Mouse (Mus musculus) spleen, postnatal 14 days (tissue): ENCODE results near the gene Gapvd1.

ENCODE experiments used
- DNase-seq, 2 experiments: peaks; one replicate each; pipeline ENCODE4 v3.0.0; 2021 to 2022; ENCODE audit warnings: low spot score in 2 of 2

Gene Gapvd1

DNA sequence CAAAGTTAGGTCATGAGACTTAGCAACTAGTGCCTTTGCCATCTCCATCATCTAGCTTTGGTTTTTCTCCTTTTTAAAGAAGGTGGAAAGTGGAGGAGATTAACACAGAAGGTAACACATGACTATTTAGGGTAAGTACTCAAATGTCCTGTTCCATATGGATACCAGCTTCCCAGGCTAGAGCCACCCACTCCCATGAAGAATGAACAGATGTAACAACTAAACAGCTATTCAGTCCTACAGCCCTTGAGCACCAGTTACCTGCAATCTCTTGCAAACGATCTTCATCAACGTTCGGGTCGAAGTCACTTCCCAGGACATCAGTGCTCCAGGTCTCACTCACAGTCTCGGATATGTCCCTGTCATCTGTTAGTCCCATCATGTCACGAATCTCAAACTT lies 43.1 kb downstream of the Gapvd1 start:
- DNase-seq, result no peak

GRCm38 (mm10) chr2:34708675-34709074 lies 46.4 kb downstream of the Gapvd1 start:
- DNase-seq, result no peak

GRCm38 (mm10) chr2:34696592-34696991 lies 58.4 kb downstream of the Gapvd1 start:
- no peak for DNase-seq

GRCm38 (mm10) chr2:34692861-34693260 lies 62.2 kb downstream of the Gapvd1 start:
- DNase-seq, result no peak

GRCm38 (mm10) chr2:34684076-34684870 lies 70.8 kb downstream of the Gapvd1 start:
- no peak for DNase-seq

- no peak for DNase-seq
These were observed 77.1 kb downstream of the Gapvd1 start for GRCm38 (mm10) chr2:34677976-34678375.

DNA sequence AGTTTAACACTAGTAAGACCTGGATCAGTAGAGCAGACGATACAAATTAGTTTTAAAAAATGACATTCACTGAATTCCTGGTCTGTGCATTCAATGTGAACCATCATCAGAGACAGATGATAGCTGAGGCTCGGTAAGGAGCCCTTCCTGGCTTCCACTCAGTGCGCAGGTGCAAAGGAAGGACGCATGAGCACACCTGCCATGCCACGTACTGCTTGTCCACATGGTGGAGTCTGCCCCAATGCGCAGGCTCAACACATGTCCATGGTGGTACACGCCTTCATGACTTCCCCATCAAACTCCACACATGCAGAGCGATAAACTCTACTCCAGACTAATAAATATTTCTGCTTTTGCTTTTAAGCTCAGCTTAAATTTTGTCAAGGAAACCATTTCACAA lies 78.0 kb downstream of the Gapvd1 start:
- DNase-seq, result no peak

GRCm38 (mm10) chr2:34673846-34674245 lies 81.2 kb downstream of the Gapvd1 start:
- DNase-seq, result no peak

- DNase-seq, result peak in 1 of 2 experiments; percentile 13
These were observed 83.5 kb downstream of the Gapvd1 start for GRCm38 (mm10) chr2:34671385-34672026.

GRCm38 (mm10) chr2:34670470-34670869 lies 84.6 kb downstream of the Gapvd1 start:
- no peak for DNase-seq

GRCm38 (mm10) chr2:34669203-34669746 lies 85.8 kb downstream of the Gapvd1 start:
- no peak for DNase-seq

GRCm38 (mm10) chr2:34668440-34669191 lies 86.4 kb downstream of the Gapvd1 start:
- no peak for DNase-seq

DNA sequence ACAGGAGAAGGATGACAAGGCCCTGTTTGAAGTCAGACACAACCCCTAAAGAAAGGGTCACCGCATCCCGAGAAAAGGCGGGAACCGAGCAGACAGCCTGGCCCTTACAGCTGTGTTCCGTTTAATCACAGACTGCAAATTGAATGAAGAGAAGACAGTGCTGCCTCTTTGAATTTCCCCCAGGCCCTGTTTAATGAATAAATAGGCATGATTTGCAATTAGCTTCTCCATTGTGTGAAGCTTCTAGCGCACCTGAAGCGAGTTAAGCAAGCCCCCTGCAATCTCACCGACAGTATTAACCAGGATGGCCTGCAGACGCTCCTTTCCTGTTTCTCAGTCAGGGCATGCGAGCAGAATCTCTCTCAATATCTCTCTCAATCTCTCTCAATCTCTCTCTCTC lies 87.2 kb downstream of the Gapvd1 start:
- no peak for DNase-seq

- DNase-seq, result no peak
These were observed 107.6 kb downstream of the Gapvd1 start for GRCm38 (mm10) chr2:34647410-34647809.

DNA sequence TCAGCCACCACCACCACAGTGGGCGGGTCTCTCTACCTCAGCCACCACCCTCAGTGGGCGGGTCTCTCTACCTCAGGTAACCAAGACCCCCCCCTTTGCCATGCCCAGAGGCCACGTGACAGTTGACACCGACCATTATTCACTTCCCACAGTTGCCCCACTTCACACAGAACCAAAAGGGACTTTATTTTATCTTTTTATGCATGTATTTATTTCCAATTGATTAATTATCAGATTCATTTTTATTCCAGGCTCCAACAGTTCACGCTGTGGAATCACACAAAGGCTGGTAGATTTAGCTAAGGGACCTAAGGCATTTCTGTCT lies 108.5 kb downstream of the Gapvd1 start:
- DNase-seq, result no peak

- peak; percentile 67 to 76 for DNase-seq
These were observed 109.0 kb downstream of the Gapvd1 start for GRCm38 (mm10) chr2:34645851-34646540.

DNA sequence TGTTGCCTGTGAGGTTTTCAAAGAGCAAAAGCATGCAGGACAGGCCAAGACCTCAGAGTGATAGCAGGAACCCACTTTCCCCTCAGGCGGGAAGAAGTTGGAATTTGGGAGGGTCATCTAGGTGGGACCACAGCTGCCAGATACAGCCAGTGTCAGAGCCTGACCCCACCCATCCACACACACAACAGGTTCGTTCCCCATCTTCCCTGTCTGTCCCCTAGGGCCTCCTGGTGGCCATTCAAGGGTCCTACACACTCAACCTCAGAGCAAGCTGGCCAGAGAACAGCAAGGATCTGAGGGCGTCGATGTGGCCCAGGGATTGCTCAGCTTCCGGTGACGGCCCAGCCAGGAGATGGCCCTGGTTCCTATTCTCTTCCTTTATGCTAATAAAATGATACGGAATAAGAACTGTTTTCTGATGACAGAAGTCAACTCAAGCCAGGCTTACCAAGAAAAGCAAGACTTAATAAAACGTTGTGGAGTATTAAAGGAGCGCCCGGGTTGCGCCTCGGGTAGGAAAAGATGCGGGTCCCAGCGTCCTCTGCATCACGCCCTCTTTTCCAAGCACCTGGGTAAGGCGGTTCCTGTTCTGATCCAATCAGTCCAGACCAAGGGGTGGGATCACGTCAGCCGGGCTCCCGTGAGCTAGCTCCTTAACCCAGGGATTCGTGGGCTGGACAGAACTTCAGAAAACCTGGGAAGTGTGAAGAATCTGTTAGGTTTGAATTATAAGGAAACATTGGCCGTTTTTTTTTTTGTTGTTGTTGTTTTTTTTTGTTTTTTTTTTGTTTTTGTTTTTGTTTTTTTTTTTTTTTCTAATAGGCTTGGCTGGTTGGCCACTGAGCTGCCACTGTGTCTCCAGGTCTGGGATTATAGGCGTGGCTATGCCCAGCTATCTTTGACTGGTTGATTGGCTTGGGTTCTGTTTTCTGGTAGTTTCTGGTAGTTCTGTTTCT lies 110.2 kb downstream of the Gapvd1 start:
- DNase-seq, result peak in 1 of 2 experiments; percentile 23

DNA sequence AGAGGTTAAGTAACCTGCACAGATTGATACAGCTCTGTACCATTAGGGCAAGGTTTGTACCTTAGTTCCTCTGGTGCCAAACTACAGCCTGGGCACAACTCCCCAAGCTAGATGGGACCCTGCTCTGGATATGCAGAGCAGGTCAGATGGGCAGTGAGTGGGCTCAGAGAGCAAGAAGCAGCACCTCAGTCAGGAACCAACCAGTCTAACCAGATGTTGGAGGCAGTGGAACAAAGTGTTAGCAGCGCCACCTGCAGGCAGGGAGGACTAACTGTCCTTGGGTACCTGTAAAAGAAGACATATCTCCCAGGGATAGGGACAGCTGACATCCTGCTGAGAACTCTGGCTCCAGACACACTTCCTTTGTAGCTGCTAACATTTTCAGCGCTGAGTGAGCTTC lies 112.7 kb downstream of the Gapvd1 start:
- DNase-seq, result peak; percentile 40 to 67

GRCm38 (mm10) chr2:34639725-34640124 lies 115.3 kb downstream of the Gapvd1 start:
- DNase-seq, result no peak

- DNase-seq, result peak; percentile 58 to 71
These were observed 115.9 kb downstream of the Gapvd1 start for GRCm38 (mm10) chr2:34638955-34639650.
